Mouse (Mus musculus) E14TG2a.4 (cell line): ENCODE measurements around the gene Rnf38.

Source experiments
- CTCF ChIP-seq: conservative IDR thresholded peaks from 2 replicates; pipeline ENCODE4 v1.5.1; 2014; ENCODE audit warnings: low read length
- NANOG ChIP-seq: IDR thresholded peaks from 2 replicates; pipeline ENCODE4 v1.6.1; 2014; ENCODE audit warnings: borderline replicate concordance, low read length, mixed read lengths
- POU5F1 ChIP-seq: IDR thresholded peaks from 2 replicates; pipeline ENCODE4 v1.6.1; 2014; ENCODE audit warnings: low read length, borderline replicate concordance

- TF ChIP-seq CTCF (no peak), POU5F1 (no peak), NANOG (no peak)
These were observed at the start of gene Rnf38 for GRCm38 (mm10) chr4:44233713-44234003.
